Mouse (Mus musculus): ENCODE results near the gene Pkd1l3. TPM values are rescaled to one million over a fixed set of nuclear protein-coding genes. Genes with fewer than 3 reads are reported as not detected.

Gene Pkd1l3
- polyA plus RNA-seq, 1 experiment from 2014 or later, result 0.09 TPM

- Histone ChIP-seq H3K4me1 (no peaks in the 10 kb centered on the region), H3K27me3 (replicated peaks) (no peaks in the 10 kb centered on the region), H3K4me3 (replicated peaks) (no peak overlapping the region), H3K27ac (no peak overlapping the region), H3K4me2 (no peak overlapping the region), H3K36me3 (peaks cover 43% of the 10 kb centered on the region), H3K9ac (no peak overlapping the region), H3K9me3 (no peaks in the 10 kb centered on the region)
- 86% methylated on average over 5 of the region's 5 CpGs for WGBS
- no peak for ATAC-seq (ENCODE audit: insufficient read depth, low FRiP score, low read depth)
Measured at GRCm38 (mm10) chr8:109682120-109682519, 67.8 kb downstream of the Pkd1l3 start.

- H3K4me3 ChIP-seq (replicated peaks), result no peak overlapping the region
- ATAC-seq (ENCODE audit: insufficient read depth, low FRiP score, low read depth), result no peak
- peaks cover 10% of the 10 kb centered on the region; the same call in 1 of the 2 replicates for H3K36me3 ChIP-seq
- H3K9me3 ChIP-seq, result no peaks in the 10 kb centered on the region
- no peaks in the 10 kb centered on the region for H3K27me3 ChIP-seq (replicated peaks)
- no peak overlapping the region for H3K4me2 ChIP-seq
- H3K4me1 ChIP-seq, result peaks cover 6% of the 10 kb centered on the region
- H3K9ac ChIP-seq, result no peak overlapping the region
- no peak overlapping the region for H3K27ac ChIP-seq
- WGBS, result 88% methylated on average over 5 of the region's 5 CpGs
Measured at GRCm38 (mm10) chr8:109687248-109687647, 72.9 kb downstream of the Pkd1l3 start.

GRCm38 (mm10) chr8:109691769-109692168, 77.5 kb downstream of the Pkd1l3 start:
- no peaks in the 10 kb centered on the region for H3K27me3 ChIP-seq (replicated peaks)
- H3K27ac ChIP-seq, result no peak overlapping the region
- peak overlapping the region; percentile 12; the same call in 1 of the 2 replicates for H3K9ac ChIP-seq
- peak overlapping the region; percentile 49 for H3K4me2 ChIP-seq
- H3K36me3 ChIP-seq, result no peaks in the 10 kb centered on the region
- WGBS, result 43% methylated on average over 5 of the region's 5 CpGs
- peak overlapping the region; percentile 99 for H3K4me3 ChIP-seq (replicated peaks)
- H3K4me1 ChIP-seq, result peaks cover 10% of the 10 kb centered on the region
- no peaks in the 10 kb centered on the region for H3K9me3 ChIP-seq
- ATAC-seq (ENCODE audit: insufficient read depth, low FRiP score, low read depth), result no peak

- WGBS, result under 1% methylated on average over 38 of the region's 38 CpGs
- Histone ChIP-seq H3K4me3 (replicated peaks) (peak overlapping the region; percentile 99), H3K27ac (peak overlapping the region; percentile 77), H3K36me3 (no peaks in the 10 kb centered on the region), H3K4me2 (peak overlapping the region; percentile 49), H3K4me1 (peaks cover 10% of the 10 kb centered on the region), H3K9me3 (no peaks in the 10 kb centered on the region), H3K27me3 (replicated peaks) (no peaks in the 10 kb centered on the region), H3K9ac (peak overlapping the region; percentile 92)
- peak; percentile 63 for ATAC-seq (ENCODE audit: insufficient read depth, low FRiP score, low read depth)
Measured at GRCm38 (mm10) chr8:109692443-109693145, 78.3 kb downstream of the Pkd1l3 start.

GRCm38 (mm10) chr8:109693146-109693900, 79.0 kb downstream of the Pkd1l3 start, which contains the start of gene Ist1:
Ist1 (minus strand) TSS chr8:109693260.
- Histone ChIP-seq H3K27me3 (replicated peaks) (no peaks in the 10 kb centered on the region), H3K4me3 (replicated peaks) (peak within 1 kb of the TSS; percentile 99), H3K4me2 (peak within 1 kb of the TSS; percentile 71), H3K36me3 (no peaks in the 10 kb centered on the region), H3K9me3 (no peaks in the 10 kb centered on the region), H3K4me1 (peaks cover 10% of the 10 kb centered on the region), H3K9ac (peak within 1 kb of the TSS; percentile 92), H3K27ac (peak within 1 kb of the TSS; percentile 77)
- peak; percentile 98 for ATAC-seq (ENCODE audit: insufficient read depth, low FRiP score, low read depth)
- WGBS, result under 1% methylated on average over 57 of the region's 57 CpGs

DNA sequence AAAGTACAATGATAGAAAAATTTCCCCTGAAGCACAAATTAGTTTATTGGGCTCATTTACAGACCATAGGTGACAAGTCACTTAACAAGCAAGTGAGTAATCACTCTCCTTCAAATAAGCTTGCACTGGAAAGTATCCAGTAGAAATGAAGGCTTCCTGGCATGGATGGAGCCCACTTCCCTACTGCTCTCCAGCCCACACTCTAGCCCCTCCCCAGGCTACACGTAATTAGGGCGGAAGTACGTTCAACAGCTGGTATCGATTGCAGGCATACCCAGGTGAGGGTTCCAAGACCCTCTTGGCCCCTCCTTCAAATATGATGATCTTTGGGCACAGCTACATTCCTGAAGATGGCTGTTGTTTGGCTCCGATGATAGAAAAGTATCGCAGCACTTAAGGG, 79.8 kb downstream of the Pkd1l3 start:
- no peaks in the 10 kb centered on the region for H3K9me3 ChIP-seq
- H3K4me2 ChIP-seq, result peak overlapping the region; percentile 71; the same call in 1 of the 2 replicates
- H3K27me3 ChIP-seq (replicated peaks), result no peaks in the 10 kb centered on the region
- peak overlapping the region; percentile 99; the same call in 1 of the 2 replicates for H3K4me3 ChIP-seq (replicated peaks)
- 55% methylated on average over 6 of the region's 6 CpGs for WGBS
- no peaks in the 10 kb centered on the region for H3K36me3 ChIP-seq
- H3K9ac ChIP-seq, result no peak overlapping the region
- no peak overlapping the region for H3K27ac ChIP-seq
- H3K4me1 ChIP-seq, result peaks cover 10% of the 10 kb centered on the region
- ATAC-seq (ENCODE audit: insufficient read depth, low FRiP score, low read depth), result no peak

- 84% methylated on average over 1 of the region's 1 CpGs for WGBS
- no peak overlapping the region for H3K4me2 ChIP-seq
- H3K9ac ChIP-seq, result no peak overlapping the region
- H3K27me3 ChIP-seq (replicated peaks), result no peaks in the 10 kb centered on the region
- ATAC-seq (ENCODE audit: insufficient read depth, low FRiP score, low read depth), result no peak
- H3K36me3 ChIP-seq, result no peaks in the 10 kb centered on the region
- no peak overlapping the region for H3K27ac ChIP-seq
- no peak overlapping the region for H3K4me3 ChIP-seq (replicated peaks)
- no peaks in the 10 kb centered on the region for H3K9me3 ChIP-seq
- H3K4me1 ChIP-seq, result peaks cover 4% of the 10 kb centered on the region; the same call in 1 of the 2 replicates
Measured at GRCm38 (mm10) chr8:109697754-109698153, 83.4 kb downstream of the Pkd1l3 start.

DNA sequence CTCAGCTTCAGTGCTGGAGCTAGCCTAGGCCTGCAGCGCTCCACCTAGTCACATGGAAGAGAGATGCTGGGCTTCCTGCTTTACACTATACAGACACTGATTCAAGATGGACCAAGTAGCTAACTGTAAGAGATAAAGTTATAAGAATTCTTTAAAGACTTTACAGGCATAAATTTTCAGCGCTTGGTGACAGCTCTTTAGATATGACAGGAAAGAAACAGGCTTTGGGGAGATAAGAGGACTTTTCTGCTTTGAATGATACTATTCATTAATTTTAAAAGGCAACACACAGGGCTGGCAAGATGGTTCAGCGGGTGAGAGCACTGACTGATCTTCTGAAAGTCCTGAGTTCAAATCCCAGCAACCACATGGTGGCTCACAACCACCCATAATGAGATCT, 84.2 kb downstream of the Pkd1l3 start:
- H3K4me1 ChIP-seq, result peaks cover 4% of the 10 kb centered on the region; the same call in 1 of the 2 replicates
- no peaks in the 10 kb centered on the region for H3K27me3 ChIP-seq (replicated peaks)
- H3K9ac ChIP-seq, result no peak overlapping the region
- H3K9me3 ChIP-seq, result no peaks in the 10 kb centered on the region
- H3K4me2 ChIP-seq, result no peak overlapping the region
- ATAC-seq (ENCODE audit: insufficient read depth, low FRiP score, low read depth), result no peak
- no peak overlapping the region for H3K27ac ChIP-seq
- no peaks in the 10 kb centered on the region for H3K36me3 ChIP-seq
- WGBS, result 77% methylated on average over 3 of the region's 3 CpGs
- no peak overlapping the region for H3K4me3 ChIP-seq (replicated peaks)

DNA sequence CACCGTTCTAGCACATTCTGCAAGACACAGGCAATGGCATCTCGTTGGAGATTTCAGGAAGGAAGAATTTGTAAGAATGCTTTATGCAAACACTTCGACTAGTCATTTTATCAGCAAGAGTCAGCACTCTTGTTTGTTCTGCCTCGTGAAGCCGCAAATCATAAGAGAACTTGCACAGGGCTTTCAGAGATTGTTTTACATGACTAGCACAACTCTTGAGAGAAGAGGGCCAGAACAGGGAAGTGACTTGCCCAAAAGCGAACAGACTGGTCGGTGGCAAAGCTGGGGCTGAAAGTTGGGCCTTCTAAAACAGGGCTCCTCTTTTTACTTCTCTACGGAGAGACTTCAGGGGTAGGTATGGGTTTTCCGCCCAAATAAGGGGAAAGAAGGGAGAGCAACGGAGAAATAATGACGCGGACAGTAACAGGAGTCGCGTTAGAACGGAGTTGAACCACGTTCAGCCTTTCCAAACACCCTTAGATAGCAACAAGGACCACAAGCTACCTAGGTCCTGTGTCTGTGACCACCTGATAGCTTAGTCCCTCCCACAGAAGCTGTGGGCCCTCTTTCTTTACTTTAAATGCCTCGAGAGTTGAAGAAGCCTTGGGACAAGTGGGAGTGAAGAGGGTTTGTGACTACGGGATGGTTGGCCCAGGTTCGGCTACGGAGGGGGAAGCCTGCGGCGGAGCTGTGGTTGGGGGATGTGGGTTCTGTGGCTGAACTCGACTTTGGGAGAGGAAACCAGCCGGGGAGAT, 90.4 kb downstream of the Pkd1l3 start:
- Histone ChIP-seq H3K36me3 (0 out of 2 replicates have a peak, but pooled peaks cover 11% of the 10 kb centered on the region), H3K9ac (no peak overlapping the region), H3K4me2 (peak overlapping the region; percentile 81), H3K27me3 (replicated peaks) (no peaks in the 10 kb centered on the region), H3K4me3 (replicated peaks) (peak overlapping the region; percentile 98), H3K27ac (peak overlapping the region; percentile 80), H3K4me1 (peaks cover 22% of the 10 kb centered on the region), H3K9me3 (no peaks in the 10 kb centered on the region)
- WGBS, result 5% methylated on average over 24 of the region's 24 CpGs
- ATAC-seq (ENCODE audit: insufficient read depth, low FRiP score, low read depth), result no peak; the same call in 1 of the 2 replicates

DNA sequence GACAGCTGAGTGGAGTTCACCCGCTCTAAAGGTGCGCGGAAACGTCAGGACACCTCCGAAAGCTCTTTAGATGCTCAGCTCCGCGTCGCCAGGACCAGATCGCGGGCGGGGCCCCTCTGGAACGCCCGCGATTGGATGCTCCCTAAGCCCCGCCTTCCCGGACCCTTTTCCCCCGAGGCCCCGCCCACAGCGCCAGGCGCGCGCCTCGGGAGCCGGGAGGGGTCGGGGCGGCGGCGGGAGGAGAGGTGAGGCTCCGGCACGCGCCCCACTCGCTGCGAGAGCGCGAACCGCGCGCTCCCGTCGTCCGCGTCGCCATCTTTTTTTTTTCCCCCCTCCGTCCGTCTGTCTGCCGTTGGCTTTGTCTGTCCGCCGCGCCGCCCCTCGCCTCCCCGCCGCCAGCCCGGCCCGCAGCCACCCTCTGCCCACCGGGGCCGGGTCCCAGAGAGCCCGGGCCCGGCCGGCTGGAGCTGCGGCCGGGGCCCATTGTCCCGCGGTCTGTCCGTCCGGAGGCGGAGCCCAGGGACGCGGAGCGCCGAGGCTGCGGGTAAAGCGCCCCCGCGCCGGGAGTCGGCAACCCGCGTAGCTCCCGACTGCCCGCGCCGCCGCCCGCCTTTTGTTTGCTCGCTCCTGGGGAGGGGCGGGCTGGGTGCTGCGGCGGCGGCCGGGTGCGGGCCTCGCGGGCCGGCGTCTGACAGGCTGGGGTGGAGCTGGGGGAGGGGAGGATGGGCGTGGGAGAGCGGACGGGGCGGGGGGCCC, 91.2 kb downstream of the Pkd1l3 start, which contains the start of gene Zfp821:
TSS of gene Zfp821 (plus strand) at position 227 of the 756 bp plus-strand sequence.
- Histone ChIP-seq H3K9ac (peak within 1 kb of the TSS; percentile 98), H3K4me1 (peaks cover 22% of the 10 kb centered on the region), H3K4me3 (replicated peaks) (peak within 1 kb of the TSS; percentile 98), H3K36me3 (peaks cover 14% of the 10 kb centered on the region; the same call in 1 of the 2 replicates), H3K27ac (peak within 1 kb of the TSS; percentile 96), H3K4me2 (peak within 1 kb of the TSS; percentile 81), H3K9me3 (no peaks in the 10 kb centered on the region), H3K27me3 (replicated peaks) (no peaks in the 10 kb centered on the region)
- peak; percentile 93 for ATAC-seq (ENCODE audit: insufficient read depth, low FRiP score, low read depth)
- under 1% methylated on average over 58 of the region's 100 CpGs for WGBS

All from stomach, embryonic 15.5 days (tissue).